Mouse (Mus musculus) adrenal gland, adult (tissue): ENCODE measurements at regions not wholly inside any gene's neighbourhood (a gene's known extent, or its start where the extent isn't known, plus 50 kb on each side); places are given as distances from the start of the nearest gene placed in this dataset.
A peak's percentile ranks its signal among the peaks of the same experiment; 100 is the strongest.

Source experiments
- DNase-seq, 2 experiments: peaks; one replicate each; pipeline ENCODE4 v3.0.0; 2022 to 2023; ENCODE audit warnings: low spot score in 1 of 2; ENCODE audit not compliant: inconsistent age in 2 of 2

DNA sequence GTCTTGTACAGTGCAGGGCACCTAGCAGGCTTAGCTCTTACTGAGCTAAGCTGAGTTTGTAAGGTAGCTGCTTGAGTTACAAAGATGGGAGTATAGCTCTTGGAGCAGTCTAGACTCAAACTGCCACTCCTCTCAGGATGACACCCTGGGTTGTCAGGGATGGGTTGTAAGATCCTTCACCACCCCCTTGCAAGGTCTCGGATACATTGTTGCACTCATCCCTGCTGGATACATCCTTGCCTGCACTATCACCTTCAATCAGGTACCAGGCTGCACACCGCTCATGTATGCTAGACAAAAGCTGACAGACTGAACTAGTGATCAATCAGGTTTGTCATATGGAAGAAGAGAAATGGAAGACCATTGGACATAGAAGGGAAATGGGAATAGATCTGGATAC is 390.4 kb upstream of the Trpc7 start:
- DNase-seq: no peak

DNA sequence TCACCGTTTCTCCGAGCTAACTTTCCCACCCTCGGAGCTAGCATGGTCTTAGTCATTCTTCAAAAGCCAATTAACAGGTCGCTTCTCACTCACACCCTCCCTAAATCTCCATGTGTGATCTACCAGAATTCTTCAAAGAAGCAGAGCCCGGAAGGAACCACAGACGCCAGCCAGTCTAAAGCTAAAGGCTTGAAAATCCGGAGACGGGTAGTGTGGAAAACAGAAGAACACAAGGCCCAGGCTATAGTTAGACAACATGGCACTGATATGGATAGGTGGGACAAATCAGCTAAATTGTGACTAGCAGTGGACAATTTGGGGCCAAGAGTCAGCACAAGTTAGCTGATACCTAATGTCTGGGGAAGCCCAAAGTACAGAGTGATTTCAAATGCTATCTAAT is 387.0 kb upstream of the Trpc7 start:
- no peak for DNase-seq

DNA sequence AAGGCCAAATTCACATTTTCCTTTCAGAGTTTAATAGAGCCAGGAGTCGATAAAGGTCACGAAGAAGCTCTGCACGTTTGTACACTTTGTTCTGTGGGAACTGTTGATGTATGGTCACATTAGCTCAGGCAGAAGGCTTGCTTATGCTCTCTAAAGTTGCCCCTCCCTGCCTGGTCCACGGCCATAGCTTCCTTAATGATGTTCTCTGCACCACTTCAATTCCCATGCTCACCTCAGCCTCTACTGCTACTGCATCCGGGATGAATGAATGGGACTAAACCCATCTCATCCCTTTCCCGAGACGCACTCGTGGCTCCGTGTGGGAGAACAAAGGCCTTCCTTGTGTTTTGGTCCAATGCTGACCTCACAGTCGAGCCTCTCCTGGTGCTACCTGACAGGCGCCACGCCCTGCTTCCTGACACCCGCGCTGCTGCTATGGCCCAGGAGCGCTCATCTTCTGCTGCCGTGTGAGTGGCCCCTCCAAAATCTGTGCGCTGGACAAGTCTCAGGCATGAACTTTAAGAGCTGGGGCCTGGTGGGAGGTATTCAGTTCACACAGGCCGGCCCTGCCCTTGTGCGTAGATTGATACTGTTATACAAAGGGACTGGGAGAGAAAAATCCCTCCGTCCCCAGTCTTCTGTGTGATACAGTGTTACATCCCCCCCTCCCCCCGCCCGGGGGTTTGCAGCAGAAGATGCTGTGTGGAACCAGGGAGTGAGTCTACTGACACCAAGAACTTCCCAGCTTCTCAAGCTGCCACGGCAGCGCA is 386.3 kb upstream of the Trpc7 start:
- DNase-seq: no peak

DNA sequence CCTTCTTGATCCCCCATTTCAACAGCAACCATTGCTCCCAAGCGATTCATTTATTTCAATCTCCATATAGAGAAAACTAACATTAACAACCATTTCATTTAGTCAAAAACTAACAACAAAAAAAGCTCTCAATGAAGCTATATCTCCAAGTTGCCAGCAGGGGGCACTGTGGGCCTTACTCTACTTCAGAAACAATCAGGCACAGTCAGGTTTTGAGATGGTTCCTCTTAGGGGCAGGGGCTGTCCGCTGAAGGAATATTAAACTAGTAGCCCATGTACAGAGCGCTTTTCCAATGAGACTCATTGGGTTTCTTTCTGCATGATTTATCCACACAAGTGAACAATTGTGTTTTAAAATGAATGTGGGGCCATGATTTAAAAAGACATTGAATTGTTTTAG is 385.7 kb upstream of the Trpc7 start:
- peak; percentile 25 to 70 for DNase-seq

DNA sequence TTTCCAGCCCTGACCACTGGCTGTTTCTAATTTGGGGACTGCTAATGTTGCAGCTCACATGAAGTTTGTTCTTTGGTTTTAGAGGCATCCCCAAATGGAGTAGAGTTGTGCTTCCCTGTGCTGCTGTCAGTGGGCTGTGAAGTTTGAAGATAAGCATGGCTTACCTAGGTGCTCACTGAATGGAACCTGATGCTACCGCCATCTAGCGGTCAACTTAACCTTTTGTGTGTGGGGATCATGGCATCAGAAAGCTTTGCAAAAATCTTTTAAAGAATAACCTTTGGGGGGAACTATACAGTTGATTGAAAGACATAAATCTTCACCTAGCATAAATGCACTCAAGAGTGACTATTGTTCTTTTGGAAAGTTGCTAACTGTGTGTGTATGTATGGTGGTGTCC is 382.8 kb upstream of the Trpc7 start:
- DNase-seq: peak in 1 of 2 experiments; percentile 32

DNA sequence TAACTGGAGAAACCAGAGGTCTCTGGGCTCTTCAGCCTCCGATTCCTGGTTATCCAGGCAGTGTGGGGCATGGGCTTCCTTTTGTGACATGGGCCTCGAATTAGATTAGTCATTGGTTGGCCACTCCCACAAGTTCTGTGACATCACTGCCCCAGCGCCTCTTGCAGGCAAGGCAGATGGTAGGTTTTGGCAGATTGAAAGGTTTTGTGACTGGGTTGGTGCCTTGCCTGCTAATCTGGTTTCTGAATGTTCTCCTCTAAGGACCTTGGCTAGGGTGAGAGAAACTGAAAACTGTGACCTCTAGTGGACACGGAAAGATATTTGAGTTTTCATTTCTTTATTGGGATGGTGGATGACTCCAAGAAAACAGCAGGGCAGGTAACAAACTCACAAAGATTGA is 381.3 kb upstream of the Trpc7 start:
- peak; percentile 14 to 46 for DNase-seq

DNA sequence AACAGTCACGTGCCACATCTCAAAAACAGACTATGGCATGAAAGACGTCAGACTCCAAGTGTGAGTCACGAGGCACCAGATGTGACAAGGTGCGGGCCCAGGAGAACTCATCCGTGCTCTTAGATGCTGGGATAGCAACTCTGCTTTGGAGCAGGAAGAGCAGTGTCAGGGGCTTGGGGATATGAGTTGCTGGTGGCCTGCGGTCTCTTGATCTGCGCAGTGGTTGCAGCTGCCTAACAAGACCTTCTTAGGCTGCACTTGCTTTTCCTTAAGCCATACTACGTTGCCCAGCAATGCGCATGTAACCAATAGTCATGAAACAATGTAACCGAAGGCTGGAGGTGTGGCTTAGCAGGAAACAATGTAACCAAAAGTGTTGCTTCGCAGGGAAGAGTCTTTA is 380.1 kb upstream of the Trpc7 start:
- no peak for DNase-seq

DNA sequence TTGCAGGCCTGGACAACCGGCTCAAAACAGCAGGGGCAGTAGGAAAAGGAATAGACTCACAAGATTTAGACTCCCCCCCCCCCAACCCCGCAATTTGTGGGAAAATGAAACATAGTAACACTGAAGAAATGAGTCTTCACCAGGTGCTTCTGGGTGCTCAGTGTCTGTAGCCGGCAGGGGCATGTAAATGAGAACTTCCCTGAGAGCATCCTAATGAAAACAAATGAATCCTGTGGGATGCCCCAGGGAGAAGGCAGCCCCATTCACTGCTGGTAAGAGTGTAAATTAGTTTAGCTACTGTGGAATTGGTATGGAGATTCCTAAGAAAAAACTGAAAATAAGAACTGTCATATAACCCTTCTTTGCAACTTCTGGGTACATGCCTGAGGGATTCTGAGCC is 377.8 kb upstream of the Trpc7 start:
- no peak for DNase-seq

DNA sequence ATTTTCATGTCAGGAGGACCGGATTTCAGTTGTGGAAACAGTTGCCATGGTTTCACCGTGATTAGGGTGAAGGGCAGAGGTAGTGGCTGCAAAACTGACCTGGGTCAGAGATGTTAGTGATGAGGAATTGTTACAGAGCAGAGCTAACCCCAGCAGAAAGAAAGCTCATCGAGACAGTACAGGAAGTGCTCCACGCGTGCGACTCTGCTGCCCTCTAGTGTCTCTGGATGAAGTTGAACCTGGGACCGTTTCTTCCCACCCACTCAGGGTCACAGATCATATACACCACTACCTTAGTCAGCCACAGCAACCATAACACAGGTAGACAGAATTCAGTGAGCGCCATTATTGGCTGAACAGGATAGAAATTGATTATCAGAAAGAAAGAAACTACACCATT is 373.8 kb upstream of the Trpc7 start:
- peak; percentile 25 to 76 for DNase-seq

DNA sequence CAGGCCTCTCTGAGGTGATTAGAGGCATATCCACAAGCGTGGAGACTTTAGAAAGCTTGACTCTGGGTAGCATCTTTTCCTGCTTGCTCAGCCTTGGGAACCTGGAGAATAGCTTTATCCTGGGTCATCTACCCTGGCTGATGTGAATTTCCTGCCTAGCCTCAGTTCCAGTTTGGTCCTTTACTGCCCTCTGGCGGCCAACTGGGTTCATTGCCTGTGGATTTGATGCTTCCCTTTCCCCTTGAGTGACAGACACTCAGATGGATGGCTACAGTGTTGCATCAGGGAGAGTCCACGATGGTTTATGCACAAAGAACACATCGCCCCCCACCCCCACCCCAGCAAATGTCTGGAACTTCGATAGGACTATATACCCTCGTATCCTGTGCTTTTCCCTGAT is 364.1 kb upstream of the Trpc7 start:
- peak; percentile 78 to 93 for DNase-seq

DNA sequence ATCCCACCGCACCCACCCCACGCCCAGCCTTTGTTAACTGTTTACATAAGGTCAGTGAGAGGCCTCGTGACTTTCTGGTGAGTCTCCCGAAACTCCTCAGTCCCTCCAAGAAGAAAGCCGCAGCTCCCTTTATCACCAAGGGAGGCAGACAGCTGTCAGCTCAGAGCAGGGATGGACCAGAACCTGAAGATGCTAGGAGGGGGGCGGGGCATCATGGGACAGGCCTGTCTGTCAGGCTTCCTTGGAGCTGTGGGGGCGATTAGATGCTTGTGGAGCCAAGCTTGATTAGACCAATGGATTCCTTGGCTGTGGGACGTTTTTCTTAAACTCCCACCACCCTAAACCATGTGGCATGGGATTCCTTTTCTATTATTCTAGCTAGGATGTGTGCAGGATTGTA is 363.7 kb upstream of the Trpc7 start:
- DNase-seq: no peak

DNA sequence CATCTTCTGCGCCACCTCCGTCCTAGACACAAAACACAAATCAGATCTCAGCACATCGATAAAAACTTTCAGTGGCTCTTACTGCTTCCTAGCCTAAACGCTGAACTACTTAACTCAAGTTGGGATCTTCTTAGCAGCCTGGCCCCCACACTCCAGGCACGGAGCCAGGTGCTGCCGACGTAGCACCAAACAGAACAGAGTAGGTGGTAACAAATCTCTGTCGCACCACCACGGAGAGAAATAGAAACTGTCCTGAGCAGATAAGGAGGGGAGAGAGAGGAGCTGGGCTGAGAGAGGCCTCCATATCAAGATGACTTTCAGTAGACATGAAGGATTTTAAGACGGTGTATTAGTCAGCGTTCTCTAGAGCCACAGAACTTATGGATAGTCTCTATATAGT is 360.1 kb upstream of the Trpc7 start:
- DNase-seq: no peak

DNA sequence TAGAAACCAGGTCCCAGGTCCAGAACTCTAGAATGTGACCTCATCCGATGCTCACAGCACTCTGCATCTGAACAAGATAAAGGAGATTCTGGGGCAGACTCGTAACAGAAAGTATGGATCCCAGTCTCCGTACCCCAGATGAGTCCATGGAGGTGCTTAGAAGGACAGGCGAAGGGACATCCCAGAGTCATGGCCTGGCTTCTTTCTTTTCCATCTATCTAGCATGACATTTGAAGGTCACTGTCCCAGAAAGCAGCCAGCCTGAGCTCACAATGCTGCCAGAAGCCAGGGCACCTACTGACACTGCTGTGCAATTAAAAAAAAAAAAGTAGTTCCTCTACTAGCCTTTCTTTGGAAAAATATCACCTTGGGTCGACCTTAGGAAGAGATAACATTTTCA is 354.1 kb upstream of the Trpc7 start:
- peak; percentile 55 to 83 for DNase-seq

DNA sequence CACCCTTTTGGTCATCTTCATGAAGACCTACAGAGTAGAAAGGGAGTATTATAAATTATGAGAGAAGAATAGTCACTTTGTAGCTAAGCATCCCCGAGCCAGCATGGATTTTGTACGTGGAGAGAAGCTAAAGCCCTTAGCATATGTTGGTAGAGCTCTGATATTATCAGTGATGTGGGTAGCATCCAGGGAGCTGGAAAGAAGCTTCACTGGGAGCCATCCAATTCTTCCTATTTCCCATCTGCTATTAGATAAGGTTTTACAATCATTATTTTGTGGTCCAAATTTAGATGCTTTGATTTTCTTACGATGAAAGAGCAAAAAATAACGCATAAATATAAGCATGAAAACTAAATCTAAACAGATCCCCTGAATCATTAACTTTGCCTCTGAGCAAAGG is 353.6 kb upstream of the Trpc7 start:
- no peak for DNase-seq

DNA sequence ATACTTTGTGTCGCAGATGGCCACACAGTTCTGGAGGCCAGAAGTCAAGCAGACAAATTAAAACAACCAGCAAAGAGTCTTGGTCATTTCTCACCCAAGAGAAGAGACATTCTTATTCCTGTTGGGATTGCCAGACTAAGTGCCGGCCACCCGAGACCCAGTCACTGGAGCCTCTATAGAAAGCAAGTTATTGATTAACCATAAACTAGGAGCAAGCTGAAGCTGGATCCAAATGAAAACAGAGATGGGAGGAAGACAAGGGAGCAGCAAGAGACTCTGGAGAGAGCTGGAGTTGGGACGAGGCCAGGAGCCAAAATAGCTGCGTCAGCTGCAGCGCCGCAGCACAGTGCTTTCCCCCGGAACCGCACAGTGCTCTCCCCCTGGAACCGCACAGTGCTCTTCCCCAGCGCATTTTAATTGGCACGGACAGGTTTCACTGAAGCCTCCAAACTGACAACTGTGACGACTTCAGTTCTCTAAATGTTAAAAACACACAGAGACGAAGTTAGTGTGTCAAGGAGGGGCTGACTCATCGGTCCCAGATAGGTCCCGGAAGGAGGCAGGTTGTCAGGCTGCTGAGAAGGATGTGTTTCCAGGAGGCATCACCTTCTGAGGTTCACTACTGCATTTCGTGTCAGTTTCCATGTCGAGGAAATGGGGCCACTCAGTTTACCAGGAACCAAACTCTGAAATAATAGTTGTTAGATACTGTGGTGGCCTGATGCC is 350.6 kb upstream of the Trpc7 start:
- peak; percentile 11 to 55 for DNase-seq

DNA sequence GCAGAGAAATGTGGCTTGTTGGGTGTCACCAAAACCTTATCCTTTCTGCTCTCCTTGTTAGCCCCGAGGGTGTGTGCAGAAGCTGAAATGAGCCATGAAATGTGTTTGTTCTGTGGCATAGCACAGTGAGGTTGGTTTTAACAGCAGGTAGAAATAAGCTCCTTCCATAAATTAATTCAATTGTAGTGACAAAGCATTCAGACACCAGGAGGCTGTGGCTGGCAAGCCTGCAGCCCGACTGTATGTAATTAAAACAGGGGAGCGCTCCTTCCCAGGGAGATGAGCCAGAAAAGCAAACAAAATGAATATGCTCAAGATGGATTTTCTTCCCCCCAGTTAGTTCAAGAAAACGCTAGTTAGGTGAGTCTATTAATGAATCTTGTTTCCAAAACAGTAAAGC is 341.1 kb upstream of the Trpc7 start:
- no peak for DNase-seq

DNA sequence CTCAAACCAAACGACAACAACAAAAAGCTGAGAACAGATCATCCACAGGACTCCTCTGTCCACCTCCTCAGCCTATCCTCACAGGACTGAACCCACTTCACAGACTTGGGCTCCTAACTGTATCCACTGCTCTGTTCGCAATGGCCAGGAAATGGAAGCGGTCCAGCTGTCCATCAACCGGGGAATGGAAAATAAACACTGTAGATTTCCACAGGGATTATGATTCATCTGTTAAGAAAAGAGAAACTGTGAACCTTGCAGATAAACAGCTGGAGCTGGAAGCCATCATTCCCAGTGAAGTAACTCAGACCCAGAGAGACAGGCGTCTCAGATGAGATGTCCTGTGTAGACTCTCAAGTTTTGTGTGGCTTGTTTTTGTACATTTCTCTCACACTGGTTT is 340.4 kb upstream of the Trpc7 start:
- DNase-seq: no peak

DNA sequence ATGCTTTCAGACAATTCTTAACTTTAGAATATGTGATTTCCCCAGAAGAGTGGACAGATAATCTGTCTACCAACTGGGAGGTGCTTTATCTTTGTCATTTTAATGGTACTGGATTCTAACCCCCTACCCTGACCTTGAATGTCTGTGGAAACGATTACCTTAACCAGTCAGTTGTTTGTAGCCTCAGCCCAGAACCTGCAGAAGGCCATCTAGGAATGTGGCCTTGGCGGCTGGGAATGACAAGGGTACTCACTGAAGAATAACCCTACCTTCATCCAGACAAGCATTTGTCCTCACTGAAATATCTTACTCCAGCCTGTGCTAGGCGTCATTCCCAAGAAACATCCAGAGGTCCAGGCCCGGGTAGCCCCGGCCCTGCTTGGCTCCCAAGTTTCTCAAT is 337.1 kb upstream of the Trpc7 start:
- no peak for DNase-seq

DNA sequence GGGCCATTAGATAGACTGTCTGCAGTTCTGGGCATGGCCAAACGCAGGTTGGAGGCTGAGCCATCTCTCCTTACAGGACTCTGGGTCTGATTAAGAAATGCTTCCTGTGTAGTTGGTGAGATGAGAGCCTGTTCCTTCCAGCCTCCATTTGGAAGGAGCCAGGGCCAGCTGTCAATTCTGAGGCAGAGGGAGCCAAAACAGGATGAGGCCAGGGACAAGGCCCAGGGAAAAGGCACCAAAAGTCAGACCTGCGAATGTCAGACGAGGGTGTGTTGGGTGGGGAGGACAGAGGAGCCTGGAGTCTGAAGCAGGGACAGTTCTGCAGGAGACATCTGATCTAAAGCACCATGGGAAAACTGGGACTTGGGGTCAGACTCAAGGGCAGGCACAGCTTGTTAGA is 335.9 kb upstream of the Trpc7 start:
- peak in 1 of 2 experiments; percentile 35 for DNase-seq

DNA sequence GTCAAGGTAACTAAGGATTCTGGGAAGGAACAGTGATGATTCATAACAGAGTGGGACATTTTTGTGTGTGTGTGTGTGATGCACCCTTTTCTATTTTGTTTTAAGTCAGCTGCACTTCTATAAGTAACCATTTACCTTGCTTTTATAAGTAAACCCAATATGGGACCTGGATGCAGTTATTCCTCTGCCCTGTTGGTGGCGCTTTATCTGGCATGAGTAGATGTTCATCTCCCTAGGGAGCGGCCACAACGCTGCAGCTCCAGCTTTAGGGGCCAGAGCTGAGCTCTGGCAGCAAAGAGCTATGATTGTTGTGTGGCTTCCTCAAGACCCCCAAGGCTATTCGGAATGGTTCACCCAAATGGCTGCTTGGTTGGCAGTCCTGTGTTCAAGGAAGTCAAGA is 334.5 kb upstream of the Trpc7 start:
- DNase-seq: no peak

DNA sequence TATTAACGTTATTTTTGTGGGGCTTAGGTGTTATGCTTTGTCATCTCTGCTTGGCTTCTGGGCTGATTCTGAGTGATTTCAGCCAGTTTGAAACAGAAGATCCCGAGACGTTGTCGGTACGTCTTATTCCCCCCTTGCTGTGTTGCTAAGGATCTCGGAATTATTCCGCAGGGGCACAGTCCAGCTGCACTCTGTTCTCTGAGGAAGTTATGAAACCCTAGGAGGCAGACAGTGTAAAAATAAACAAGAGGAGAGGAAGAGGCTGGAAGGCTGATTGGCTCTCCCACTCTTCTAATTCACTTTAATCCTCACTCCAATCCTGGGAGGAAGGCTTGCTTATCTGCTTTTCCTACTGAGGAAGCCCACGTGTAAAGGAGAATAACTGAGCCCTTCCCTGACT is 325.3 kb upstream of the Trpc7 start:
- no peak for DNase-seq

DNA sequence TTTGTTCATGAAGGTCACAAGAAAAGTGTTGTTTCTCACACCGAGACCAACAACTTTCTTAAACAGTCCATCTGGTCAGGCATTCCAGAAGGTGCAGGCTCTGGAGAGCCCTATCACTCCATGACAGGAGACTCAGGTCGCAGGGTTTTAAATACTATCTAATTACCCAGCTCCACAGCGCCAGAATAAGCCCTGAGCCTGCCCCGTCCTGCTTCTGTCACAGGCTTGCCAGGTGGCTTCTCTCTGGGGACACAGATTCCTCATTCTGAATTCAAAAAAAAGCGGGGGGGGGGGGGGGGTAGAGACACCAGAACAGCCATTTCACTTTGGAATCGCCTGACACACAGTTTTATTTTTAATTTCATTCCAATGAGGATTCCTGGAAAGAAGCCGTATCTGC is 320.4 kb upstream of the Trpc7 start:
- DNase-seq: no peak

DNA sequence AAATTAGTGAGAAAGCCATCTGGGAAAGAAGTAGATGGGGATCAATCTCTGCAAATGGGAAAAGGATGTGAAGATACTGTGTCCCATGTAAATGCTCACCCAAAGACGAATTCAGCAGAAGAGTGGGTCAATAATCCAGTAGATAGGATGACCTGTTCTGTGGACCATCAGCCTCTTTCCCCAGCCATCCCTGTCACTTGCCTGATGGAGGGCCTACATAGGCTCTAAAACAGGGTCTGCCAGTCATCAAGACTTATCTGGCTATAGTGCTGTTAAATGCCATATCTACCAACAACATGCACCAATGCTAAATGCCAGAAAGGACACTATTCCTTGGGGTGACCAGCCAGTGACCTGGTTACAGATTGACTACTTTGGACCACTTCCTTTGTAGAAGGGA is 316.5 kb upstream of the Trpc7 start:
- no peak for DNase-seq
